In genomic region chr3:89773740-89774211, GRCm38 (mm10) we compare ENCODE assay signal across 8 mouse cellular contexts. TPM values are rescaled to one million over a fixed set of nuclear protein-coding genes. Genes with fewer than 3 reads are reported as not detected.
DNase-seq lines count a peak whose midpoint lies in the region; ATAC-seq and TF ChIP-seq lines count a peak whose summit lies in the region.

No protein-coding gene starts in this region.

- H3K4me2 ChIP-seq in lung, embryonic 14.5 days: peak overlapping the region; percentile 94

- peak overlapping the region; percentile 86 for H3K4me3 ChIP-seq in C2C12 (ENCODE audit: insufficient read depth, poor library complexity, severe bottlenecking)
- peak overlapping the region; percentile 55 for H3K4me3 ChIP-seq in kidney, adult 2 months (ENCODE audit: insufficient read depth, low read depth, low read length)
- H3K4me3 ChIP-seq in lung, embryonic 14.5 days (ENCODE audit: low read depth, low read length): peak overlapping the region; percentile 98

- peak overlapping the region; percentile 29 for H3K27ac ChIP-seq in kidney, adult 2 months (ENCODE audit: insufficient read depth, low read depth, low read length)
- peak overlapping the region; percentile 96 for H3K27ac ChIP-seq in lung, embryonic 14.5 days (ENCODE audit: low read depth)

- no peak for TF ChIP-seq POLR2A in kidney, adult 2 months (IDR thresholded peaks at IDR 0.05; ENCODE audit: low read depth, low read length)

- TF ChIP-seq CTCF in C2C12 (IDR thresholded peaks at IDR 0.05; ENCODE audit: control insufficient read depth, insufficient read depth, insufficient read length): no peak
- no peak for TF ChIP-seq CTCF in kidney, adult 2 months (conservative IDR thresholded peaks at IDR 0.05; ENCODE audit: insufficient read depth, insufficient read length, low read depth, low read length)
- no peak for TF ChIP-seq CTCF in lung, embryonic 14.5 days (IDR thresholded peaks at IDR 0.05; ENCODE audit: low read depth)

- H3ac ChIP-seq in C2C12 (ENCODE audit: control insufficient read depth, insufficient read length, low read depth): peak overlapping the region; percentile 91

- H3K79me2 ChIP-seq in C2C12 (ENCODE audit: control insufficient read depth, insufficient read depth): peaks cover 31% of the 10 kb centered on the region

- H3K27me3 ChIP-seq in C2C12 (ENCODE audit: control insufficient read depth, insufficient read depth, insufficient read length): no peaks in the 10 kb centered on the region
- no peaks in the 10 kb centered on the region for H3K27me3 ChIP-seq in kidney, adult 2 months (replicated peaks; ENCODE audit: control insufficient read depth, insufficient read depth, low read length)
- no peaks in the 10 kb centered on the region for H3K27me3 ChIP-seq in lung, embryonic 14.5 days (ENCODE audit: insufficient read depth, low read length)

- no peaks in the 10 kb centered on the region for H3K9me3 ChIP-seq in lung, embryonic 14.5 days (ENCODE audit: low read depth, low read length)

- peak overlapping the region; percentile 93 for H3K9ac ChIP-seq in lung, embryonic 14.5 days

- peak; percentile 40 for ATAC-seq in lung, embryonic 14.5 days (ENCODE audit: insufficient read depth)

- peak; percentile 54 for DNase-seq in 3134 (ENCODE audit: extremely low read depth, insufficient read length, low spot score)
- DNase-seq in cerebellum, adult 9-11 months: peak; percentile 75
- DNase-seq in gastrocnemius, postnatal 4 days (ENCODE audit: low spot score in 2 of 2): peak; percentile 40 to 43
- DNase-seq in kidney, adult 2 months: no peak
- peak; percentile 41 for DNase-seq in lung, embryonic 14.5 days
- peak; percentile 29 for DNase-seq in ovary, postnatal 14 days (ENCODE audit: low spot score)
- DNase-seq in Muller cell, postnatal 12 days (ENCODE audit: inconsistent ontology term): no peak

- peaks cover 14% of the 10 kb centered on the region; the same call in 1 of the 2 replicates for H3K4me1 ChIP-seq in kidney, adult 2 months (ENCODE audit: control insufficient read depth, insufficient read depth, low read length)
- H3K4me1 ChIP-seq in lung, embryonic 14.5 days (ENCODE audit: insufficient read depth): 0 out of 2 replicates have a peak, but pooled peaks cover 6% of the 10 kb centered on the region

- WGBS in kidney, adult 2 months: under 1% methylated on average over 36 of the region's 37 CpGs
- 0% methylated on average over 33 of the region's 37 CpGs for WGBS in lung, embryonic 14.5 days

- H3K36me3 ChIP-seq in C2C12 (ENCODE audit: control insufficient read depth, insufficient read depth): peaks cover 33% of the 10 kb centered on the region
- H3K36me3 ChIP-seq in kidney, adult 2 months (ENCODE audit: control insufficient read depth, insufficient read depth, low read length): peaks cover 4% of the 10 kb centered on the region; the same call in 1 of the 2 replicates
- H3K36me3 ChIP-seq in lung, embryonic 14.5 days (ENCODE audit: insufficient read depth): peaks cover 36% of the 10 kb centered on the region

- peaks cover 20% of the 10 kb centered on the region for H3K79me3 ChIP-seq in C2C12 (ENCODE audit: low read depth)

TF ChIP-seq in C2C12, 6 proteins besides CTCF, POLR2A, EP300 and RAD21:
- no peak for TF ChIP-seq MYOD1 (IDR thresholded peaks at IDR 0.05; ENCODE audit: control insufficient read depth, insufficient read length, low read depth)
- TF ChIP-seq MAX (IDR thresholded peaks at IDR 0.05): no peak
- TF ChIP-seq USF1 (IDR thresholded peaks at IDR 0.05; ENCODE audit: low read depth): no peak
- no peak for TF ChIP-seq FOSL1 (IDR thresholded peaks at IDR 0.05; ENCODE audit: insufficient read depth, low read length, poor library complexity, severe bottlenecking)
- no peak for TF ChIP-seq MYOG (IDR thresholded peaks at IDR 0.05; ENCODE audit: control insufficient read depth, extremely low read depth, insufficient read length)
- TF ChIP-seq CEBPB (IDR thresholded peaks at IDR 0.05; ENCODE audit: low read depth): no peak

RNA-seq across cellular contexts. Expression of gene Ube2q1, which starts 0.4 kb away (rescaled TPM):
- 49.2 TPM for polyA plus RNA-seq in C2C12 (2012; fragmentation: generic; extraction: Trizol)
- total RNA-seq in gastrocnemius, postnatal 4 days (2021): 10 to 100 TPM; 29.5 to 33.4 TPM
- polyA plus RNA-seq in kidney, adult 2 months (2012; rRNA removed): 24.7 and 27.2 TPM in 2 replicates
- polyA plus RNA-seq in lung, embryonic 14.5 days (2014; fragmentation: Nextera tagmentation; extraction: Ambion mirVana): 21.7 and 22.8 TPM in 2 replicates

RNA-seq across cellular contexts. Expression of gene Chrnb2, which starts 9.3 kb away (rescaled TPM):
- polyA plus RNA-seq in C2C12 (2012; fragmentation: generic; extraction: Trizol): 0.21 TPM
- total RNA-seq in gastrocnemius, postnatal 4 days (2021): under 1 TPM; 0.23 to 0.27 TPM
- 1.6 and 1.8 TPM in 2 replicates for polyA plus RNA-seq in kidney, adult 2 months (2012; rRNA removed)
- 0.47 and 0.63 TPM in 2 replicates for polyA plus RNA-seq in lung, embryonic 14.5 days (2014; fragmentation: Nextera tagmentation; extraction: Ambion mirVana)

RNA-seq across cellular contexts. Expression of gene She, which starts 57.4 kb away (rescaled TPM):
- polyA plus RNA-seq in C2C12 (2012; fragmentation: generic; extraction: Trizol): not detected
- total RNA-seq in gastrocnemius, postnatal 4 days (2021): 10 to 100 TPM; 10.3 to 11.1 TPM
- 3.3 and 4.1 TPM in 2 replicates for polyA plus RNA-seq in kidney, adult 2 months (2012; rRNA removed)
- 11.7 and 12.1 TPM in 2 replicates for polyA plus RNA-seq in lung, embryonic 14.5 days (2014; fragmentation: Nextera tagmentation; extraction: Ambion mirVana)

RNA-seq across cellular contexts. Expression of gene Adar, which starts 59.0 kb away (rescaled TPM):
- 10.1 TPM for polyA plus RNA-seq in C2C12 (2012; fragmentation: generic; extraction: Trizol)
- total RNA-seq in gastrocnemius, postnatal 4 days (2021): 10 to 100 TPM in 1 of 2 experiments, 1 to 10 TPM in 1; 9.0 to 11.2 TPM
- 20.5 and 22.0 TPM in 2 replicates for polyA plus RNA-seq in kidney, adult 2 months (2012; rRNA removed)
- polyA plus RNA-seq in lung, embryonic 14.5 days (2014; fragmentation: Nextera tagmentation; extraction: Ambion mirVana): 12.4 and 12.8 TPM in 2 replicates

Comparison
In these comparisons a context has a peak if more than half of its experiments do, and no peak if none do; other contexts are left out.
1. DNase-seq: peak in 3134 (single experiment), cerebellum, adult 9-11 months (single experiment), gastrocnemius, postnatal 4 days (2 of 2), lung, embryonic 14.5 days (single experiment) and ovary, postnatal 14 days (single experiment); none in kidney, adult 2 months (single experiment) and Muller cell, postnatal 12 days (single experiment).
2. Peak in every context shown above with its lines, with median percentiles within 50 percentile points of each other: H3K4me3 ChIP-seq.